Mouse (Mus musculus) adrenal gland, adult 8-10 months (tissue): ENCODE results near the gene Bcar3. TPM values are rescaled to one million over a fixed set of nuclear protein-coding genes. Genes with fewer than 3 reads are reported as not detected.
"Not testable (repeated sequence)": the region's sequence is repeated elsewhere in the genome, so short reads cannot be mapped to it uniquely, and the experiment has no call there.

Experiments used
- DNase-seq: peaks from one replicate; pipeline ENCODE4 v3.0.0; 2022
- total RNA-seq, 4 experiments: library from RNA; stranded (reverse); gene quantifications; 2 replicates each; pipeline ENCODE4 v1.2.4; 2022

The Bcar3 gene
- total RNA-seq = 10 to 100 TPM; 64.1 to 91.3 (median 70.4) TPM

DNA sequence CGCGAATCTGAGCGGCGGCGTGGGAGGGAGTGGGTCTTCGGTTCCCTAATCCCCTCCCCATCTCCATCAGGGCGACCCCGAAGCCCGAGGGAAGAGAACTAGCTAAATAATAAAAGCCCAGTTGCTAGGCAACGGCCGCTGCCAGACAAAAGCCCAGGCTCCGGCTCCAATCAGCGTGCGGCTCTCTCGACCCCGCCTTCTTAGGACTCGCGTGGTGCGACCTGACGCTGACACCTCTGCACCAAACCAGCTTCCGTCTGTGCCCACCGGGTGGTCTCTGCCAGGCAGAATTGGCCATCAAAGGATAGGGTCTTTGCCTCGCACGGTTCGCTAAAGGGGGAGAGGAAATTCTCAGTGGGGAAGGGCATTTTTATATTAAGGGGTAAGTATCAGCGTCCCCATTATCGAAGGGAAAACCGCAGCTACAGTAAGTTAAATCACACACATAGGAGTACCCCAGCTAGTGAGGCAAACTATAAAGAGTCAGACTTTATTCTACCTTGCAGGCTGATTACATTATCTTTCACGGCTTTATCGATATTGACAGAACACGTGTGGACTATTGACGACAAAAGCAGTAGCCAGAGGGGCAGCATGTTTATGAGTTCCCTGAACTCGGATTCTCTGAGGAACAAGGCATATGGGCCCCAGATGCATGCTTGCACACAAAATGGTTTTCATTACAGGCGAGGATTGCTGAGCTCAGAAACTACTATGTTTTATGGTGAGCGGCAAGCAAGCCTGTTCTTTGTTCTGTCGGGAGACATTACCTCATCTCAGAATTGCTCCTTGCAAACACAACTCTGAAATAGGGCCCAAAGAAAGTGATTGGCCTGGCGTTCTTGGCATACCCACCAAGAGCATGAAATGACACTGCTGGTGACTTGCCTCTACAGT lies at the start of gene Bcar3:
TSS of gene Bcar3 (plus strand) at position 183 of the 897 bp plus-strand sequence.
- DNase-seq = peak; percentile 89

DNA sequence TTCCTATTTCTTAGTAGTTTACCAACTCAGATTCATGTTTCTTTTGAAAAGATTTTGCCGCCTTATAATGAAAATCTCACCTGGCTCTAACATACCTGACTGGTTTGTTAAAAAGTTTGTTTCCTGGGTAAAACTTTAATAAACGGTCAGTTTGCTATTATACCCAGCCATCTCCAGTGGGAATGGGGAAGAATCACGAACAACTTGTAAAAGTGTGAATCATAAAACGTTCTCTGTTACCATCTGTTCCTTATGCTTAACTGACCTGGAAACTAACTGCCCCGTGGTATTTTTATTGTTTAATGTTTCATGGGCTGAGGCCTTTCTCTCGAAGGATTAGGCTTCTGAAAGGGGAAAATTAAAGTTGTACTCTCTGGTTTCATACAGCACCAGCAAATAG lies 49.2 kb upstream of the Bcar3 start:
- no peak for DNase-seq

DNA sequence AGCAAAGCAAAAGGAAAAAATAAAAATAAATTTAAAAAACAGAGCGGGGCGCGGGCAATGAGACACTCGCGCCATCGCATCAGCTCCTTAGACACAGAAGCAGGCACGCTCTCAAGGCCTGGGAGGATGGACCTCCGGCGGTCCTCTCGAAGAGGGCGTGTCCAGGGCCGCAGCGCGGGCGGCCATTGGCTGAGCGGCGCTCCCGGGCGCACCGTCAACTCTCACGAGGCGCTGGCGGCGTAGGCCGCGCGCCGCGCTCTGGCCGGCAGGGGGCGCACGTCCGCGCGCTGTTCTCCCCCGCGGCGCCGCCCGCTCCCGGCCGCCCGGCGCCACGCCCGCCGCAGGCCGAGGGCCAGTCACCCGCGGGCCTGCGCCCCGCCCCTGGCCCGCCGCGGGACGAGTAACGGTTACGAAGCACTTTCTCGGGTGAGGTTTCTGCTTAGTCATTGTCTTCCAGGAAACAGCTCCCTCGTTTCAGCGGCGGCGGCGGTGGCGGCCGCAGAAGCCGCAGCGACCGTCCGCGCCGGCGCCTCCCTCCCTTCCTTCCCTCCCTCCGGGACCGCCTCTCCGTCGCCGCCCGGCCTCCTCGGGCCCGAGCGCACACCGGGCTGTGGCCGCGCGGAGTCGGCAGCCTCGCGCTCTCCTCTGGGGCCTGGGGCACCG lies 48.6 kb upstream of the Bcar3 start, which contains the start of gene Gclm:
TSS of gene Gclm (plus strand) at position 343 of the 663 bp plus-strand sequence.
- peak; percentile 89 for DNase-seq

DNA sequence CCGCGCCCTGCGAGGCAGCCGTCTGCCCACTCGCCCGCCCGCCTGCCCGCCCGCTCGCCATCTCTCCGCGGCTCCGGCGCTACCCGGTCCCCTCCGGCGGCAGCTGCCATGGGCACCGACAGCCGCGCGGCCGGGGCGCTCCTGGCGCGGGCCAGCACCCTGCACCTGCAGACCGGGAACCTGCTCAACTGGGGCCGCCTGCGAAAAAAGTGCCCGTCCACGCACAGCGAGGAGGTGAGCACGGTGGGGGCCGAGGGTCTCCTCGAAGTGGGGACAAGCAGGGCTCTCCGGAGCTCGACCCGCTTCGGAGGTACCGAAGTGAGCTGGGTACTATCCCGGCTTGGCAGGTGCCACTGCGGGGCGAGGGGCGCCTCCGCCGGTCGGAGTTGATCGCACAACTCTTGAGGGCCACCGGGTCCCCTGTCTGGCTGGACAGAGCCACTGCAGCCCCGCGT lies 48.0 kb upstream of the Bcar3 start:
- peak; percentile 48 for DNase-seq

DNA sequence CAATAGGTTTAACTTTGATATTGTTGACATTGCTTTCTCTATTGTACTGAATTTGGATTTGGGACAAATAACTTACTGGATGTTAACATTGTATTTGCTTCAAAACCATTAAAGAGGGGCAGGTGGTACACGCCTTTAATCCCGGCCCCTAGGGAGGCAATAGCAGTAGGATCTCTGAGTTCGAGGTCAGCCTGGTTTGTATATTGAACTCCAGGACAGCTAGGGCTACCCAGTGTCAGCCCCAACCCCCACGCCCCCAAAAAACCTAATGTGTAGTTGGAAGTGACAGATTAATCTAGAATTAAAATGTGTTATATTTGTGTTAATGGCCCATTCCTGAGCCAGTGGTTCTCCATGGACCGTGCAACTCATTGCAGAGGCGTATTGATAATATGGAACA lies 47.5 kb upstream of the Bcar3 start:
- DNase-seq = no peak

DNA sequence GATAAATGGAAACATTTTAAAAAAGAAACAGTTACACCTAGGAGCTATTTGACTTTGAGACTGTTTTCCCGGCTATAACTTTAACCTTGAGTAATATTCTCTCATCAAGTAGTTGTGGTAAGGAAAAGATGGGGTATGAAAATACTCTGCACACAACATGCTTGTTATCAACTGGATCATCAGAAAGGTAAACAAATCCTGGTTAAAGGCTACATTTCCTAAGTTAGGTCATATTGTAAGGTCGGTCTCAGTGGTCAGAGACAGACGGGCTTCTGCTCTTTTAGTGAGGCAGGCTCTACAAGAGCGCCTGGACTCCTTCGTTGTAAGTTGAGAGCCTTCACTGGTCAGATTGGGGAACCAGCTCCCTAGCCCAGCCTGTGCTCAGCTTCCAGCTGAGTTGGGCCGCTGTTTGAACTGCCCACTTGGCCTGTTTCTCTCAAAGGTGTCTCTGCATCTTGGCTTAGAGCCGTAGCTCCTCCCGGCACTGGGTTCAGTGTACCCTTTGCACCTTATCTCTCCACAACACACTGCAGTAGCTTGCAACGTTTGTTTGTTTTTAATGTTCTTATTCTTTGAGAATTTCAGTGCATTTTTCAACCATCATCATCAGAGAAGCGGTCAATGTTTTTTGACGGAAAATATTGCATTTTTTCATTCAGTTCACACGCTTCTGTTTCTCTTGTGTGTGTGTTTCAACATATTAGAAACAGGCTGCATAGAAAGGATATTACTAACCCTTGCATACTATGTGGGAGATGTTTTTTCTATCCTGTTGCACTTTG lies 46.8 kb upstream of the Bcar3 start:
- no peak for DNase-seq

DNA sequence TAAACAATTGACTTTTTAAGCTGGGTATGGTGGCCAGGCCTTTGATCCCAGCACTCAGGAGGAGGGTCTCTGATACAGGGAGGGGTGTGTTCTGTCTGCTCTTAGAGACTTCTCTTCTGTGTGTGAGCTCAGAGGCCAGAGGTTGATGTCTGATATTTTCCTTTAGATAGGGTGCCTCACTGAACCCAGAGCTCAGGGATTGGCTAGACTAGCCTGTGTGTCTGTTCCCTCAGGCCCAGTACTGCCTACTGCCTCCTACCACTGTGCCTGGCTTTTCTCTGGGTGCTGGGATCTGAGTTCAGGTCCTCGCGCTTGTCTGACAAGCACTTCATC lies 46.2 kb upstream of the Bcar3 start:
- DNase-seq = no peak

DNA sequence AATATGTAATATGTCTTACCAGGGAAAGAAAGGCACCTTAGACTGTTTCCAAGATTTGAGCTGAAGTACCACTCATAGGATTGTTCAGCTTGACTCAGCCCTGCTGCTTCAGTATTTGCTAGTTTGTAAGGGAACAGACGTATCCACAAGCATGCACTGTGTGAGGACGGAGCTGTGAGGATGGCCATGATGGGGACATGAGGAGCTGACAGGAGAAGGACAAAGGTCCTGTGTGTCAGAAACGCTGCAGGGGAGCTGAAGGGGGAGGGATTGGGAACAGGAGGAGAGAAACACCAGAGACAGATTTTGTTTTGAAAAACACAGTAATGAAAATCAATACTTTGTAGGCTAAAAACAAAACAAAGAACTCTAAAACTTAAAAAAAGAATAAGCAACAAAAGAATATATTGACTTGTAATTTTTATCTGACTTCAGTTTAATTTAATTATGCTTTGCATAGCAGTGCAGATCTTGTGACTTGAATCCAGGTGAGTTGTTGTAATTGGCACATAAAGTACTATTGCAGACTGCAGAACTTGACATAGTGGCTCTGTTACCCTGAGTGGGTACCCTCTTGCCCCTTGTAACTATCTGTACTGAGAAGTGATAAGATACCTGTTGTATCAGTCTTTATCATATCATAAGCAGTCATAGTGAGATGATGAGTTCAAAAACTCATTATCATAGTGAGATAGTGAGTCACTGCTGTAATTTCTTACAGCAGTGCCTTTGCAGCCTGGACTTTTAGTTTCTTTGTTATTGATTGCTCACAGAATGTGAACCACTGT lies 41.3 kb upstream of the Bcar3 start:
- peak; percentile 36 for DNase-seq

DNA sequence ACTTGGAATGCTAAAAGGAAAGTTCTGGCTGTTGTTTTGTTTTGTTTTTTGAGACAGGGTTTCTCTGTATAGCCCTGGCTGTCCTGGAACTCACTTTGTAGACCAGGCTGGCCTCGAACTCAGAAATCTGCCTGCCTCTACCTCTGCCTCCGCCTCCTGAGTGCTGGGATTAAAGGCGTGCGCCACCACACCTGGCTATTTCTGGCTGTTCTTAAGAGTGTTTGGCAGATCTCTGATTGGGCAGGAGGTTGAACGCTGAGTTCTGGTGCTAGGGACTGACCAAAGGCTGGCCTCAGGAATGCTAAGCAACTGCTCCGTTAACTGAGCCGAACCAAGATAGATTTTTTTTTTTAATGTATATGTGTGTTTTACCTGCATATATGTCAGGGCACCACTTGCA lies 39.9 kb upstream of the Bcar3 start:
- DNase-seq = not testable (repeated sequence)

DNA sequence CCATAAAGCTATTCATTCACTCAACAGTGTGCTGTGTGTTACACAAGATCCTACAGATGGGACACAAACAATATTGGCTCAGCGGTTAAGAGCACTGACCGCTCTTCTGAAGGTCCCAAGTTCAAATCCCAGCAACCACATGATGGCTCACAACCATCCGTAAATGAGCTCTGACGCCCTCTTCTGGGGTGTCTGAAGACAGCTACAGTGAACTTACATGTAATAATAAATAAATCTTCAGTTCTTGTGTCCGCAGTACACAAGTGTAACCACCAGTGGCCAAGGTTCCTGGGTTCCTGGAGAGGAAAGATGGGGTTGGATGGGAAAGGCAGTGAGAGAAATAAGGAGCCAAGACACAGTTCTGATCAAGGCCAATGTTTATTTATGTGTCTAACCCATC lies 23.9 kb upstream of the Bcar3 start:
- DNase-seq = no peak

DNA sequence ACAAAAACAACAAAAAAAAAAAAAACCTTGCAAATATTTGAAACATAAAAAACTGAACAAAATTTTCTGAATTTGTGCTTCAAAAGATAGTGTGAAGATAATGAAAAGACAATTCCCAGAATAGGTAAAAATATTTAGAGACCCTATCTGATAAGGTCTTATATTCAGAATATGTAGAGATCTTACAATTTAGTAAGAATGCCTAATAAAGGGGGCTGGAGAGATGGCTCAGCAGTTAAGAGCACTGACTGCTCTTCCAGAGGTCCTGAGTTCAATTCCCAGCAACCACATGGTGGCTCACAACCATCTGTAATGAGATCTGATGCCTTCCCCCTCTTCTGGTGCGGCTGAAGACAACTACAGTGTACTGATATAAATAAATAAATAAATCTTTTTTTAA lies 21.4 kb upstream of the Bcar3 start:
- DNase-seq = not testable (repeated sequence)

DNA sequence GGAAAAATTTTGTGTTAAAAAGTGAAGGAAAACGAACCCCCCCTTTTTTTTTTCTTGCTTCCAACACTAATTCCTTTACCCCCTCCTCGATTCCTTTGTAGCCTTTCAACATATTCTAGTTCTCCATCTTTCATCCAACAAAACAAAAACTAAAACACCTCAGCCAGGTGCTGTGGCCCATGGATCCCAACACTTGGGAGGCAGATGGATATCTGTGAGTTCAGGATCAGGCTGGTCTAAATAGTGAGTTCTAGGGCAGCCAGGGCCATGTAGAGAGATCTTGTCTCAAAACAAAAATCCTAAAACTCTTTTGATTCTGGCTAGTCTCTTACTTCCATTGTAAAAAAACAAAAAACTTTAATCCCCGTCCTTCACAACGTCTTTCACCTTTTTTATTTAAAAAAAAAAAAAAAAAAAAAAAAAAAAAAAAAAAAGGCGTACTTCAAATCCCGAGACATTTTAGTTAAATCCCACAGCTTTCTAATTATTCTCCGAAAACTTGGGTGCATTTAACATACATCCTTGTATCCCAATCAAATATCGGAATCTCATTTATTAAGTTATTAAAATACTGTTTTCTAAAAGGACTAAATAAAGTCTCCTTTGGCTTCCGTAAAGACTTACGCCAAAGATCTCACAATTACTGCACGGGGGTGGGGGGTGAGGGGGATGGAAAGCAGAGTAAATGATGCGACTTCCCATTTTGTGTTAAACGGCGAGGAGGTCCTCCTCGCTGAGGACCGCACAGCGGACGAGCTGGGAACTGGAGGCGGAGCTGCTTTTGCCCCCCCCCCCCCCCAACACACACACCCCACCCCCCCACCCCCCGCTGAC lies 20.3 kb upstream of the Bcar3 start:
- no peak for DNase-seq

DNA sequence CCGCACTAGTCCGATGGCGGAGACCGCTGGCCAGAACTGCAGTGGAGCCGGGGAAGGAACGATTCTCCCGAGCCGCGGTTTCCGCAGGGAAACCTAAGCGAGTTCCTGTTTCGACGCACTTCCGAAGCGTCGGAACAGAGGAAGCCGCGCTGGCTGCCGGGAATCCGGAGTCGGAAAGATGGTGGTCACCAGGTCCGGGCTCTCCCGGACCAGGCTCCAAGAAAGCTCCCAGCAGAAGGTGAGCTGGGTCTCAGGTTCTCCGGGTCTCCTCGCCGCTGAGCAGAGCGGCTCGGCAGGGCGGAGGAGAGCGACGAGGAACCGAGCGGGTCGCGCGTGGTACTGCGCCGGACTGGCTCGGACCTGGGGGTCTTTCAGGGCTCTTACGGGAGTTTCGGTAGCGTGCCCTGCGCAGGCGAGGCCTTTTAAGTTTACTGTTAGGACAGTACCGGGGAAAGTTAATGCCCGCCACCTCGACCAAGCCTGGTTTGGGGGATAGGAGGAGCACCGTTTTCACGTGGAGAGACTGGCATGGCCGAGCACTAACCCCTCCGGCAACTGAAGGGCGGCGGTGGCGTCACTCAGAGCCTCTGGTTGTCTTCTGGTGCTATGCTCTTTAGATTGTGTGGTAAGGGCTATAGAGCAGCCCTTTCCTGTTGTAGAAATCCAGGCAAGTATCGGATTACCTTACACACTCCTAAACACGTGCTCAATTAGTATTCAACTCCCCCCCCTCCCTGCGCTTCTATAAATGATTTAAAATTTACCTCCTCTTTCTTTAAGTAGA lies 19.5 kb upstream of the Bcar3 start, which contains the start of gene Dnttip2:
TSS of gene Dnttip2 (plus strand) at position 148 of the 784 bp plus-strand sequence.
- peak; percentile 92 for DNase-seq

DNA sequence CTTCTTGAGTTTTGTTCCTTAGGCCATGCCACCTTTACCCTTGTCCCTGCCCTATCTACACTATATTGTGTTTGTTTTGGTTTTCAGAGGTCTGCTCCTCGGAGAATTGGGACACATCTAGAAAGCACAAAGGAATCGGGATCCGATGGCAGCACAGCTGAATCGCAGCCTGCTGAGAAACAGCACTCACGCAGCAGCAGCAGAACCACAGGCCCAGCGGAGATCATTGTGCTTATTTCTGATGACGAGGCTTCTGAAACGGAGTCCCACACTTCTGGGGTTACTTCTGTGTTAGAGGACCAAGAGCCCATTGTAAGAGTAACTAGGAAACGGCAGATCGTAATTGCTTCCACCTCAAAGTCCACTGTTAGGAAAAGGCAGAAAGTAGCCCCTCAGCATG lies 18.8 kb upstream of the Bcar3 start:
- no peak for DNase-seq

DNA sequence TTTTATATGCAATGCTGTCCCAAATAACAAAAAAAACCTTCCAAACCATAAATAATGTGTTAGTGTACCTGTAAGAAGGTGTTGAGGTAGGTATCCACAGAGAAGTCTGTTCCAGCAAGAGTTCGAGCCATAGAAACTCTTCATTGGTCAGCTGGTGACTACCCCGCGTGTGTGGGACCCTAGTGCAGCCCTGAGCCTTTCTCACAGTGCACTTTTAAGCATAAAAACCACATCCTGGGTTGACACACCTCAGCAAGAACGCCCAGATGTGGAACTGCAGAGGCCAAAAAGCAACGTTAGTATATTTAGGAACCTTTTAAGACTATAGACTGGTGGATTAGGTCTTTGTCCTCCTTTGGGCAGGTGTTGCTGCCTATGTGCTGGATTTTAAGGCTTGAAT lies 6.7 kb upstream of the Bcar3 start:
- no peak for DNase-seq

DNA sequence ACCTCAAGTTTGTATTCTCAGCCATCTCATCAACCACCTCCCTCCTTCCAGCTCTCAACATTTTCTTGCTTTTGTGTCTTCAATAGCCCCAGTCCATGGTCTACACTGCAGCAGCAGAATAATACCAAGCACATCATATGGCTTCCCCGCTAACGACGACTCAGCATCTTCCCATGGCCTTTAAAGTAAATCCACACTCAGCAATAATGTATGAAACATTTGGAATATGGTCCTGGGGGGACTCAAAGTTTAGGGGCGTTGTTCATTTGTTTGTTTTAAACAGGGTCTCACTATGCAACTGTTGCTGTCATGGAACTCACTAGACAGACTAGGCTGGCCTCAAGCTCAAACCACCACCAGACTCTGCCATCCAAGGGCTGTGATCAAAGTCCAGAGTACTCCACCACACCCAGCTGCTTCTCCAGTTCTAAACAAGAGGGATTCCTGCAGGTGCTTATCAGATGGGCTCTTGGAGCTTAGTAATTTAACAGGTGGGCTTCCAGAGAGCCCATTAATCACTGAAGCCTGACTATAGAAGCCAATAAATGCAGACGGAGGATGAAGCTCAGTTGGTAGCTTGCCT lies 5.2 kb upstream of the Bcar3 start:
- no peak for DNase-seq

DNA sequence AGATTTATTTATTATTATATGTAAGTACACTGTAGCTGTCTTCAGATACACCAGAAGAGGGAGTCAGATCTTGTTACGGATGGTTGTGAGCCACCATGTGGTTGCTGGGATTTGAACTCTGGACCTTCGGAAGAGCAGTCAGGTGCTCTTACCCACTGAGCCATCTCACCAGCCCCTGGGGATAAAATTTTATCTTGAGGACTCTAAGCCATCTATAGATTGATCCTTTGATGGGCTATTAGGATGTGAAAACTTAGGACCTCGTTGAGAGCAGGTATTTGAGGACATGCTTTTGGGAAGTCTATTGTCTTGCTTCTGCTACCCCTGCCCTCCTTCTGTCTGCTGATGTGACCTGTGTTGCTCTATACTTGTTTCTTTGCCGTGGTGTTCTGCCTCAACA lies 4.6 kb upstream of the Bcar3 start:
- DNase-seq = not testable (repeated sequence)

DNA sequence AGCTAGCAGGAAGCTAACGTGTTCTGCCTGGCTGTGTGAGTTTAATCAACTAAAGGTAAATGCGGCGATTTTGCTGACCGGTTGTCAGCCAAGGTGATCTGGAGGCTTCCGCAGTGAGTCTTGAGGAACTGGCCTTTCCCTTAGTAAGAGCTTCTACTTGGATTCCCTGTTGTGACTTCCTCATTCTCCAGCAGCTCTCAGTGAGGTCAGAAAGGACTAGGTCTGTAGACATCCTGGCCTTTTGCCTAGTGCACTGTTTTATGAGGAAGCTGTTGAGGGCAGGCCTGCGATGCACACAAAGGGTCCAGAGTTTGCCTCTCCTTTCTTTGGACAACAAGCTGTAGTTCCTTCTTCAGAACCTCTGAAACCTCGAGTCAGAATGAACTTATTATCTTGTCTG lies 3.2 kb upstream of the Bcar3 start:
- no peak for DNase-seq

DNA sequence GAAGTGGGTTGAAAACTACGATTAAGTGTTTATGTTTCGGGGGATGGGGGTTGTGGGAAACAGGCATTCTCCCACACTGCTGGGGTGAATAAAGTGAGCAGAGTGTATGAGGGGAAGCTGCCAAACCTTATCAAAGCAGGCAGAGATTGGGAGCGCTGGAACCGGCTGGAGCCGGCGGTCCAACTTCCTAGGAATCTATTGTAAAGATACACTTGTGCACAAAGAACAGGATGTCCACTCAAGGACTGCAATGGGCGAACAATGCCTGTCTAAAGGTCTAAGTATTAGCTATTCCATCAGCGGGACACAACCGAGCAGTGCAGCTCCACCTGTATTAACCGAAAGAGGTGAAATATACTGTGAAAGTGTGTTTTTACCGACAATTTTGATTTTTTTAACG lies 2.1 kb upstream of the Bcar3 start:
- DNase-seq = no peak
